Mouse (Mus musculus) cortical plate, adult 2 months (tissue): ENCODE measurements around the gene Itpr1.

ENCODE experiments used
- CTCF ChIP-seq: fragments of 200-500 bp; IDR thresholded peaks from 2 replicates; pipeline ENCODE4 v1.5.1; 2011; ENCODE audit warnings: mild to moderate bottlenecking, control low read depth, low read length; ENCODE audit not compliant: insufficient read depth; ENCODE audit errors: extremely low read depth
- POLR2A ChIP-seq: fragments of 200-500 bp; IDR thresholded peaks from 2 replicates; pipeline ENCODE4 v1.6.1; 2011; ENCODE audit warnings: mild to moderate bottlenecking, low read length, control low read depth; ENCODE audit not compliant: insufficient read depth; ENCODE audit errors: extremely low read depth

DNA sequence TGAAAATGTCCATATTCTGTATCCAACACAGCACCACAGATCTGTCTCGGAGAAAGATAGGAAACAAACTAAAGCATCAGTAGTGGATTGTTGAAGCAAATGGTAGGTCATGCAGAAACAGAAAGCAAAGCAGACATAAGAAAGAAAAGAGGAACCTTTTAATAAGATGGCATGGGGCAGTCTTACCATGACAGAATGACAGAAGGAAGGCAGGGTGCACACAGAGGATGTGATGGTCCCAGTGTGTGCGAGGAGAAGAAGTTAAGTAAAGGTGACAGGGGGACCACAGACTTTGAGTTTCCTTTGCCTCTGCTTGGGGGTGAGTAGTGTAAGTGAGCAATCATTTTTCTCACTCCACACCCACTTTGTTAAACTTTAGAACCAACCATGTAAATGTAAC is 33.8 kb upstream of the Itpr1 start:
- no peak for TF ChIP-seq CTCF
- no peak for TF ChIP-seq POLR2A
